Mouse (Mus musculus) spleen, adult 18-20 months (tissue): ENCODE data around the gene Vmn1r94.
"Not testable (repeated sequence)": the region's sequence is repeated elsewhere in the genome, so short reads cannot be mapped to it uniquely, and the experiment has no call there.

Experiments
- DNase-seq, 2 experiments: peaks; one replicate each; pipeline ENCODE4 v3.0.0; 2022; ENCODE audit warnings: mixed read lengths in 2 of 2

Vmn1r94 gene

DNA sequence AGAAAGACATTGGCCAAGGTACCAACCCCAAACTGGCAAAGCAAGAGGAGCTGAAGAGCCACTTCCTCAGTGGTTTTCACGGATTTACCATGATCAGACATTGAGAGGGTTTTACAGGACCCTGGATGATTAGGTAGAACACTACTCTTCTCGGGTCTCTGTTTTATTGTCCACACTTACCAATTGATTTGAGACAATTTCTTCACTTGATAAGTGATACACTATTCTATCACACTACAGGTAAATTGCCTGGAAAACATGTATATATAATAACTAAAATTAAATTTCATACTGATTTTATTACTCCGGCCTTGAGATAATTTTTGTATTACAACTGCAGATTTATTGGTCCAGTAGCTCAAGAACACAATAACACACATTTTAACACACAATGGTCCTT lies at the start of gene Vmn1r94:
Vmn1r94 (minus strand) TSS at position 101 of the 400 bp plus-strand sequence.
- not testable (repeated sequence) for DNase-seq

DNA sequence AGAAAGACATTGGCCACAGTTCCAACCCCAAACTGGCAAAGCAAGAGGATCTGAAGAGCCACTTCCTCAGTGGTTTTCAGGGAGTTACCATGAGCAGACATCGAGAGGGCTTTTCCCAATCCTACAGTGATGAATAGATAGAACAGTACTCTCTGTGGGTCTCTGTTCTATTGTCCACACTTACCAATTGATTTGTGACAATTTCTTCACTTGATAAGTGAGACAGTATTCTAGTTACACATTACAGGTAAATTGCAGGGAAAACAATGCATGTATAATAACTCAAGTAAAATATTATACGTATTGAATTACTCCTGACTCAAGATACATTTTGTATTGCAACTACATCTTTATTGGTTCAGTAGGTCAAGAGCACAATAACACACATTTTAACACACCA lies 37.3 kb upstream of the Vmn1r94 start, which contains the start of gene Gm6164:
Gm6164 (minus strand) TSS at position 101 of the 400 bp plus-strand sequence.
- not testable (repeated sequence) for DNase-seq

DNA sequence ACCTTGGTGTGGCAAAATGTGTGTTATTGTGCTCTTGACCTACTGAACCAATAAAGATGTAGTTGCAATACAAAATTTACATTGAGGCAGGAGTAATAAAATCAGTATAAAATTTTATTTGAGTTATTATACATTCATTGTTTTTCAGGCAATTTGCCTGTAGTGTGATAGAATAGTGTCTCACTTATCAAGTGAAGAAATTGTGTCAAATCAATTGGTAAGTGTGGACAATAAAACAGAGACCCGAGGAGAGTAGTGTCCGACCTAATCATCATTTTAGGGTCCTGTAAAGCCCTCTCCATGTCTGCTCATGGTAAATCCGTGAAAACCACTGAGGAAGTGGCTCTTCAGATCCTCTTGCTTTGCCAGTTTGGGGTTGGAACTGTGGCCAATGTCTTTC lies 25.2 kb upstream of the Vmn1r94 start, which contains the start of gene Vmn1r95:
Vmn1r95 (plus strand) TSS at position 301 of the 400 bp plus-strand sequence.
- not testable (repeated sequence) for DNase-seq

DNA sequence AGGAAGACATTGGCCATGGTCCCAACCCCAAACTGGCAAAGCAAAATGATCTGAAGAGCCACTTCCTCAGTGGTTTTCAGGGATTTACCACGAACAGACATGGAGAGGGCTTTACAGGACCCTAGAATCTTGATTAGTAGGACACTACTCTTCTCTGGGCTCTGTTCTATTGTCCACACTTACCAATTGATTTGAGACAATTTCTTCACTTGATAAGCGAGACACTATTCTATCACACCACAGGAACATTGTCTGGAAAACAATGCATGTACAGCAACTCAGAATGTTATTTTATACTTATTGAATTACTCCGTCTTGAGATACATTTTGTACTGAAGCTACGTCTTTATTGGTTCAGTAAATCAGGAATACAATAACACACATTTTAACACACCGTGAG lies 29.2 kb downstream of the Vmn1r94 start, which contains the start of gene Vmn1r93:
Vmn1r93 (minus strand) TSS at position 101 of the 400 bp plus-strand sequence.
- not testable (repeated sequence) for DNase-seq

DNA sequence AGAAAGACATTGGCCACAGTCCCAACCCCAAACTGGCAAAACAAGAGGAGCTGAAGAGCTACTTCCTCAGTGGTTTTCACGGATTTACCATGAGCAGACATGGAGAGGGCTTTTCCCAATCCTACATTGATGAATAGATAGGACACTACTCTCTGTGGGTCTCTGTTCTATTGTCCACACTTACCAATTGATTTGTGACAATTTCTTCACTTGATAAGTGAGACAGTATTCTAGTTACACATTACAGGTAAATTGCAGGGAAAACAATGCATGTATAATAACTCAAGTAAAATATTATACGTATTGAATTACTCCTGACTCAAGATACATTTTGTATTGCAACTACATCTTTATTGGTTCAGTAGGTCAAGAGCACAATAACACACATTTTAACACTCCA lies 45.7 kb downstream of the Vmn1r94 start, which contains the start of gene Gm16442:
Gm16442 (minus strand) TSS at position 101 of the 400 bp plus-strand sequence.
- DNase-seq, result not testable (repeated sequence)
